Mouse (Mus musculus) urinary bladder, postnatal 14 days (tissue): ENCODE results near the gene Mas1.
A peak's percentile ranks its signal among the peaks of the same experiment; 100 is the strongest.
"Not testable (repeated sequence)": the region's sequence is repeated elsewhere in the genome, so short reads cannot be mapped to it uniquely, and the experiment has no call there.

Experiments used
- DNase-seq: peaks from one replicate; pipeline ENCODE4 v3.0.0; 2021; ENCODE audit warnings: low spot score

Mas1 gene

GRCm38 (mm10) chr17:12868043-12868442 lies at the start of gene Mas1:
Mas1 (minus strand) TSS chr17:12868143.
- no peak for DNase-seq

GRCm38 (mm10) chr17:12916588-12917380 lies 48.8 kb upstream of the Mas1 start:
- DNase-seq = peak; percentile 55

- peak; percentile 99 for DNase-seq
Measured at GRCm38 (mm10) chr17:12915881-12916583, 48.1 kb upstream of the Mas1 start, which contains the start of gene Mrpl18. Mrpl18 (minus strand) TSS chr17:12916345.

- no peak for DNase-seq
Measured at GRCm38 (mm10) chr17:12915488-12915880, 47.5 kb upstream of the Mas1 start, which contains the start of gene Tcp1. Tcp1 (plus strand) TSS chr17:12915701.

GRCm38 (mm10) chr17:12910391-12910790 lies 42.4 kb upstream of the Mas1 start:
- no peak for DNase-seq

- DNase-seq = no peak
Measured at GRCm38 (mm10) chr17:12909361-12910280, 41.7 kb upstream of the Mas1 start, which contains the start of gene Pnldc1. Pnldc1 (minus strand) TSS chr17:12910230.

- no peak for DNase-seq
Measured at GRCm38 (mm10) chr17:12906436-12906835, 38.5 kb upstream of the Mas1 start.

GRCm38 (mm10) chr17:12905810-12906209 lies 37.9 kb upstream of the Mas1 start:
- DNase-seq = no peak

- DNase-seq = no peak
Measured at GRCm38 (mm10) chr17:12904349-12904748, 36.4 kb upstream of the Mas1 start.

GRCm38 (mm10) chr17:12903372-12904333 lies 35.7 kb upstream of the Mas1 start:
- no peak for DNase-seq

- no peak for DNase-seq
Measured at GRCm38 (mm10) chr17:12902291-12902690, 34.3 kb upstream of the Mas1 start.

- not testable (repeated sequence) for DNase-seq
Measured at GRCm38 (mm10) chr17:12898607-12899006, 30.7 kb upstream of the Mas1 start.

GRCm38 (mm10) chr17:12897674-12898073 lies 29.7 kb upstream of the Mas1 start:
- DNase-seq = no peak

- no peak for DNase-seq
Measured at GRCm38 (mm10) chr17:12892033-12892432, 24.1 kb upstream of the Mas1 start.

- no peak for DNase-seq
Measured at GRCm38 (mm10) chr17:12891054-12891453, 23.1 kb upstream of the Mas1 start.

- DNase-seq = no peak
Measured at GRCm38 (mm10) chr17:12887021-12887775, 19.3 kb upstream of the Mas1 start.

GRCm38 (mm10) chr17:12886620-12887019 lies 18.7 kb upstream of the Mas1 start:
- DNase-seq = no peak

- DNase-seq = no peak
Measured at GRCm38 (mm10) chr17:12881216-12881615, 13.3 kb upstream of the Mas1 start.

- DNase-seq = peak; percentile 87
Measured at GRCm38 (mm10) chr17:12880178-12880577, 12.2 kb upstream of the Mas1 start.

GRCm38 (mm10) chr17:12875734-12876133 lies 7.8 kb upstream of the Mas1 start, which contains the start of gene Mrgprh:
Mrgprh (plus strand) TSS chr17:12876034.
- DNase-seq = no peak
